Mouse (Mus musculus) cerebellum, adult 2 months (tissue): ENCODE data around the gene Il34.

Experiments used
- CTCF ChIP-seq: fragments of 200-500 bp; IDR thresholded peaks from 2 replicates; pipeline ENCODE4 v1.5.1; 2011; ENCODE audit warnings: low read depth, mild to moderate bottlenecking, control low read depth, low read length, moderate library complexity, borderline replicate concordance; ENCODE audit not compliant: insufficient read depth
- POLR2A ChIP-seq: fragments of 200-500 bp; IDR thresholded peaks from 2 replicates; pipeline ENCODE4 v1.6.1; 2011; ENCODE audit warnings: low read length, control low read depth, borderline replicate concordance; ENCODE audit not compliant: insufficient read depth

GRCm38 (mm10) chr8:110741816-110742451, 63.8 kb downstream of the Il34 start:
- TF ChIP-seq CTCF (no peak), POLR2A (no peak)
